Comparison of ENCODE assay signal across 8 mouse cellular contexts in genomic region chr8:104591133-104591834, GRCm38 (mm10). TPM values are rescaled to one million over a fixed set of nuclear protein-coding genes. Genes with fewer than 3 reads are reported as not detected.
DNase-seq lines count a peak whose midpoint lies in the region; ATAC-seq lines count a peak whose summit lies in the region.

Gene Pdp2 (plus strand): TSS chr8:104591451.

- DNase-seq in adipocyte (ENCODE audit: low spot score): peak; percentile 98
- peak; percentile 90 for DNase-seq in embryo, embryonic 10 days (ENCODE audit: low spot score)
- DNase-seq in gastrocnemius, postnatal 10 days: peak; percentile 77
- DNase-seq in induced T-regulatory cell, adult 2 months (ENCODE audit: low read depth): peak; percentile 97
- peak; percentile 87 to 97 for DNase-seq in left cerebral cortex, adult 9 months (ENCODE audit: low spot score in 2 of 2)
- peak; percentile 77 for DNase-seq in right cerebral cortex, postnatal 14 days
- peak; percentile 89 to 90 for DNase-seq in urinary bladder, postnatal 36 days (ENCODE audit: low spot score in 2 of 2)

- ATAC-seq in megakaryocyte progenitor cell, adult 5-6 weeks (replicated peaks; ENCODE audit: poor library complexity): peak; percentile 89

RNA-seq across cellular contexts. Expression of gene Pdp2, which starts in this region (rescaled TPM):
- total RNA-seq in gastrocnemius, postnatal 10 days (2021): 1 to 10 TPM; 3.8 to 4.7 TPM
- 8.8 and 9.3 TPM in 2 replicates for total RNA-seq in megakaryocyte progenitor cell, adult 5-6 weeks (2015)
- total RNA-seq in megakaryocyte progenitor cell, adult 5-6 weeks (2017): 7.2 and 9.2 TPM in 2 replicates

Comparison
In these comparisons a context has a peak if more than half of its experiments do, and no peak if none do; other contexts are left out.
1. Peak in every context shown above with its lines: DNase-seq and ATAC-seq.